Mouse (Mus musculus) cortical plate, adult 2 months (tissue): ENCODE measurements around the gene Capn7.

Source experiments
- CTCF ChIP-seq: fragments of 200-500 bp; IDR thresholded peaks from 2 replicates; pipeline ENCODE4 v1.5.1; 2011; ENCODE audit warnings: mild to moderate bottlenecking, control low read depth, low read length; ENCODE audit not compliant: insufficient read depth; ENCODE audit errors: extremely low read depth
- POLR2A ChIP-seq: fragments of 200-500 bp; IDR thresholded peaks from 2 replicates; pipeline ENCODE4 v1.6.1; 2011; ENCODE audit warnings: mild to moderate bottlenecking, low read length, control low read depth; ENCODE audit not compliant: insufficient read depth; ENCODE audit errors: extremely low read depth

GRCm38 (mm10) chr14:31397791-31398595 lies 61.6 kb downstream of the Capn7 start:
- TF ChIP-seq POLR2A (no peak), CTCF (no peak)
